Mouse (Mus musculus): Measurements from ENCODE around the gene Antxrl.

Antxrl gene

GRCm38 (mm10) chr14:34103855-34104254, 51.3 kb downstream of the Antxrl start:
- DNase-seq (ENCODE audit: low spot score in 2 of 2) = no peak

GRCm38 (mm10) chr14:34104892-34105291, 52.4 kb downstream of the Antxrl start:
- peak in 1 of 2 experiments; percentile 50 for DNase-seq (ENCODE audit: low spot score in 2 of 2)

GRCm38 (mm10) chr14:34106389-34107062, 54.0 kb downstream of the Antxrl start:
- DNase-seq (ENCODE audit: low spot score in 2 of 2) = no peak

GRCm38 (mm10) chr14:34107594-34107993, 55.1 kb downstream of the Antxrl start:
- no peak for DNase-seq (ENCODE audit: low spot score in 2 of 2)

- no peak for DNase-seq (ENCODE audit: low spot score in 2 of 2)
Observed at GRCm38 (mm10) chr14:34114311-34114710, 61.8 kb downstream of the Antxrl start.

- DNase-seq (ENCODE audit: low spot score in 2 of 2) = no peak
Observed at GRCm38 (mm10) chr14:34119046-34119723, 66.7 kb downstream of the Antxrl start.

GRCm38 (mm10) chr14:34120016-34120910, 67.8 kb downstream of the Antxrl start:
- no peak for DNase-seq (ENCODE audit: low spot score in 2 of 2)

GRCm38 (mm10) chr14:34120923-34121351, 68.4 kb downstream of the Antxrl start:
- no peak for DNase-seq (ENCODE audit: low spot score in 2 of 2)

GRCm38 (mm10) chr14:34121691-34122090, 69.2 kb downstream of the Antxrl start:
- no peak for DNase-seq (ENCODE audit: low spot score in 2 of 2)

Measured in left cerebral cortex, adult 9 months (tissue).